Mouse (Mus musculus) small intestine, adult 2 months (tissue): ENCODE data around the gene Leng1. TPM values are rescaled to one million over a fixed set of nuclear protein-coding genes. Genes with fewer than 3 reads are reported as not detected.

Source experiments
- H3K27ac ChIP-seq: fragments of 200-500 bp; 2 replicates; pipeline ENCODE4 v1.5.1; 2012; ENCODE audit warnings: low read depth, low read length, control low read depth, inconsistent platforms; ENCODE audit not compliant: insufficient read depth
- H3K27me3 ChIP-seq: fragments of 200-500 bp; 2 replicates; pipeline ENCODE4 v1.6.1; 2012; ENCODE audit warnings: mild to moderate bottlenecking, moderate library complexity, low read length, inconsistent platforms; ENCODE audit not compliant: control insufficient read depth, insufficient read depth
- H3K36me3 ChIP-seq: fragments of 200-500 bp; 2 replicates; pipeline ENCODE4 v1.6.1; 2012; ENCODE audit warnings: mild to moderate bottlenecking, low read length, control low read depth, inconsistent platforms; ENCODE audit not compliant: control insufficient read depth, insufficient read depth
- H3K4me1 ChIP-seq: fragments of 200-500 bp; 2 replicates; pipeline ENCODE4 v1.6.1; 2012; ENCODE audit warnings: low read length, inconsistent platforms, mixed read lengths; ENCODE audit not compliant: control insufficient read depth, insufficient read depth, insufficient read length
- H3K4me3 ChIP-seq: fragments of 200-500 bp; 2 replicates; pipeline ENCODE4 v1.5.1; 2012; ENCODE audit warnings: low read depth, mild to moderate bottlenecking, control low read depth, inconsistent platforms, low read length, moderate library complexity
- CTCF ChIP-seq: fragments of 200-500 bp; IDR thresholded peaks from 2 replicates; pipeline ENCODE4 v1.5.1; 2012; ENCODE audit warnings: low read depth, mild to moderate bottlenecking, control low read depth, inconsistent platforms, low read length, moderate library complexity, mixed read lengths; ENCODE audit not compliant: insufficient replicate concordance, insufficient read length; ENCODE audit errors: extremely low read depth
- POLR2A ChIP-seq: fragments of 200-500 bp; IDR thresholded peaks from 2 replicates; pipeline ENCODE4 v1.6.1; 2012; ENCODE audit warnings: low read depth, mild to moderate bottlenecking, control low read depth, inconsistent platforms, low read length, moderate library complexity
- whole genome bisulfite sequencing: fragments of 180-500 bp; shearing (Covaris S2); methylation state at CpG from one replicate; pipeline ENCODE4 v1.1.7; 2018; 5-methylcytosine and 5-hydroxymethylcytosine counted together
- polyA plus RNA-seq: library from polyadenylated mRNA; depleted of rRNA; stranded (reverse); fragments of >200 nt; gene quantifications from 2 replicates; pipeline ENCODE4 v1.2.3, GENCODE M21; 2012; rRNA removed

The Leng1 gene
- polyA plus RNA-seq, 1 experiment = 5.1 TPM

- Histone ChIP-seq H3K27me3 (no peaks in the 10 kb centered on the region), H3K4me1 (peaks cover 13% of the 10 kb centered on the region), H3K27ac (no peak overlapping the region), H3K36me3 (peaks cover 5% of the 10 kb centered on the region), H3K4me3 (peak overlapping the region; percentile 80)
- no peak for TF ChIP-seq POLR2A
- no peak for TF ChIP-seq CTCF
- WGBS = 35% methylated on average over 4 of the region's 4 CpGs
Measured at GRCm38 (mm10) chr7:3629030-3629429, 36.6 kb downstream of the Leng1 start.

DNA sequence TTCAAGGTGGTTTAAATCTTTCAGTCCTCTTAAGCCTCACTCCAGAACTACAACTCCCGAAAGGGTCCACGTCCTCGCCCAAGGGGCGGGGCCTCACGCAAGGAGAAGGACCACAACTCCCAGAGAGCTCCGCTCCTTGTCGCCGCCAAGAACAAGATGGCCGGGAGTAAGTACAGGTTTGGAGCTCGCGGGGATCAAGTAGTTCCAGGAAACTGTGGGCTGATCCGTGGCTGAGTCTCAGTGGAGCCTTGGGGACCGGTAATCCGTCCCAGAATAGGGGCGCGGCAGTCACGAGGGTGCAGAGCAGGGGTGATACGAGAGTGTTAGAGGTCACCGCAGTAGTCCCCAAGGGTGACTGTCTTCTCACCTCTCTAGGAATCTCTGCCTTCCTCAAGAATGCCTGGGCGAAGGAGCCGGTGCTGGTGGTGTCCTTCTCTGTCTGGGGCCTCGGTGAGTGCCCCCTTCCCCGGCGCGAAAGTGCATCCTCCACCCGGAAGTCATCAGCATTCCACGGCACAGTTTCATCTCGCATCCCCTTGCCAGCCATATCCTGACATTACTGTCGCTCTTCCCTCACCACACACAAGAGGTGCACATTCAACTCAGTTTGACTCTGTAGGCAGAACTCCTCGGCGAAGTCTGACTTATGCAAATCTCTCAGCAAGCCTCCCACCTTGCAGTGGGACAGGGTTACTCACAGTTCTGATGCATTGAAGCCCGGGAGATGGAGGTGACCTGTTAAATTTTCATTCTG is 48.2 kb downstream of the Leng1 start, which contains the start of gene Ndufa3:
Gene Ndufa3 (plus strand): TSS at position 132 of the 754 bp plus-strand sequence.
- Histone ChIP-seq H3K4me1 (no peaks in the 10 kb centered on the region), H3K36me3 (peaks cover 14% of the 10 kb centered on the region; the same call in 1 of the 2 replicates), H3K4me3 (peak within 1 kb of the TSS; percentile 75), H3K27ac (peak within 1 kb of the TSS; percentile 50), H3K27me3 (no peaks in the 10 kb centered on the region)
- under 1% methylated on average over 32 of the region's 32 CpGs for WGBS
- TF ChIP-seq POLR2A (peak; percentile 74), CTCF (no peak)

- TF ChIP-seq CTCF = no peak
- no peak for TF ChIP-seq POLR2A
- Histone ChIP-seq H3K4me3 (no peak overlapping the region), H3K27me3 (no peaks in the 10 kb centered on the region), H3K27ac (no peak overlapping the region), H3K4me1 (no peaks in the 10 kb centered on the region), H3K36me3 (peaks cover 13% of the 10 kb centered on the region; the same call in 1 of the 2 replicates)
- WGBS = 36% methylated on average over 6 of the region's 6 CpGs
Measured at GRCm38 (mm10) chr7:3616389-3617241, 49.0 kb downstream of the Leng1 start.

DNA sequence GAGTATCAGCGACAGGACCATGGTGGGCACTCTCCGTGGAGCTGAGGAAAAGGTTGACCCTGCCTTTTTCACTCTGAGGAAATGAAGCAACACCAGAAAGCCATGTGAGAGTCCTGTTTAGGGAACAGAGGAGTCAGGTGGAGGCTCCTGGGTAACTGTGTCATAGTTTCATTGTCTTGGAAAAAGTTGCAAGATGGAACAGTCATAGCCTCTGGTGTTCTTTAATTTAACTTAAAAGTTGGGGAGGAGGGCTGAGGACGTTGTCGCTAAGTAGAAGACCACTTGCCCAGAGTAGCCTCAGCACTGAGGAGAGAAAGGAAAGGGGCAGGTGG is 49.6 kb downstream of the Leng1 start, which contains the start of gene Oscar:
Gene Oscar (minus strand): TSS at position 101 of the 332 bp plus-strand sequence.
- Histone ChIP-seq H3K27me3 (no peaks in the 10 kb centered on the region), H3K4me3 (no peak within 1 kb of the TSS), H3K27ac (no peak within 1 kb of the TSS), H3K4me1 (peaks cover 2% of the 10 kb centered on the region; the same call in 1 of the 2 replicates), H3K36me3 (peaks cover 13% of the 10 kb centered on the region; the same call in 1 of the 2 replicates)
- 81% methylated on average over 4 of the region's 4 CpGs for WGBS
- TF ChIP-seq CTCF (no peak), POLR2A (no peak)

- H3K4me1 ChIP-seq = peaks cover 2% of the 10 kb centered on the region; the same call in 1 of the 2 replicates
- WGBS = 75% methylated on average over 3 of the region's 3 CpGs
- no peak overlapping the region for H3K27ac ChIP-seq
- no peaks in the 10 kb centered on the region for H3K36me3 ChIP-seq
- no peak for TF ChIP-seq CTCF
- no peak for TF ChIP-seq POLR2A
- H3K27me3 ChIP-seq = no peaks in the 10 kb centered on the region
- no peak overlapping the region for H3K4me3 ChIP-seq
Measured at GRCm38 (mm10) chr7:3614021-3614420, 51.6 kb downstream of the Leng1 start.

GRCm38 (mm10) chr7:3611006-3611405 is 54.6 kb downstream of the Leng1 start:
- TF ChIP-seq POLR2A = no peak
- no peak for TF ChIP-seq CTCF
- WGBS = 61% methylated on average over 13 of the region's 13 CpGs
- no peak overlapping the region for H3K4me3 ChIP-seq
- no peaks in the 10 kb centered on the region for H3K36me3 ChIP-seq
- no peak overlapping the region for H3K27ac ChIP-seq
- H3K4me1 ChIP-seq = peaks cover 2% of the 10 kb centered on the region; the same call in 1 of the 2 replicates
- no peaks in the 10 kb centered on the region for H3K27me3 ChIP-seq

GRCm38 (mm10) chr7:3610437-3610836 is 55.2 kb downstream of the Leng1 start:
- no peaks in the 10 kb centered on the region for H3K36me3 ChIP-seq
- no peaks in the 10 kb centered on the region for H3K27me3 ChIP-seq
- H3K4me1 ChIP-seq = peaks cover 2% of the 10 kb centered on the region; the same call in 1 of the 2 replicates
- H3K27ac ChIP-seq = no peak overlapping the region
- no peak overlapping the region for H3K4me3 ChIP-seq
- 86% methylated on average over 3 of the region's 3 CpGs for WGBS
- TF ChIP-seq CTCF = no peak
- no peak for TF ChIP-seq POLR2A

Other genes starting within 250 kb of the Leng1 start
- 0.04 TPM in 1 of 2 replicates, not detected in the other for gene Cacng6, start 241.6 kb downstream of the Leng1 start, polyA plus RNA-seq
- gene Tarm1, start 163.2 kb downstream of the Leng1 start, polyA plus RNA-seq = not detected in 2 replicates
- gene Oscar, start 49.7 kb downstream of the Leng1 start, polyA plus RNA-seq = 0.10 TPM in 1 of 2 replicates, not detected in the other
- 238 and 337 TPM in 2 replicates for gene Ndufa3, start 48.5 kb downstream of the Leng1 start, polyA plus RNA-seq
- 2.2 and 6.9 TPM in 2 replicates for gene Tfpt, start 35.9 kb downstream of the Leng1 start, polyA plus RNA-seq
- gene Prpf31, start 35.9 kb downstream of the Leng1 start, polyA plus RNA-seq = 9.4 and 16.7 TPM in 2 replicates
- 48.3 and 88.2 TPM in 2 replicates for gene Cnot3, start 20.6 kb downstream of the Leng1 start, polyA plus RNA-seq
- gene Tmc4, start 11.7 kb upstream of the Leng1 start, polyA plus RNA-seq = 119 and 229 TPM in 2 replicates
- gene Tsen34, start 27.0 kb upstream of the Leng1 start, polyA plus RNA-seq = 50.3 and 92.2 TPM in 2 replicates
- 33.0 and 59.6 TPM in 2 replicates for gene Mboat7, start 27.7 kb upstream of the Leng1 start, polyA plus RNA-seq
- 1,258 and 1,397 TPM in 2 replicates for gene Rps9, start 38.2 kb upstream of the Leng1 start, polyA plus RNA-seq
- gene Pirb, start 54.6 kb upstream of the Leng1 start, polyA plus RNA-seq = 4.7 and 5.2 TPM in 2 replicates
- 0.11 and 0.18 TPM in 2 replicates for gene Gm15448, start 159.8 kb upstream of the Leng1 start, polyA plus RNA-seq
- 0.41 and 0.83 TPM in 2 replicates for gene Pira2, start 179.2 kb upstream of the Leng1 start, polyA plus RNA-seq
- 0.11 and 0.57 TPM in 2 replicates for gene Gm14548, start 232.3 kb upstream of the Leng1 start, polyA plus RNA-seq
- gene Lilra6, start 249.7 kb upstream of the Leng1 start, polyA plus RNA-seq = 0.42 and 1.2 TPM in 2 replicates